Mouse (Mus musculus) monocyte, adult 5-6 weeks (primary cell): ENCODE results near the gene Flvcr1. TPM values are rescaled to one million over a fixed set of nuclear protein-coding genes. Genes with fewer than 3 reads are reported as not detected.
A peak's percentile ranks its signal among the peaks of the same experiment; 100 is the strongest.

Experiments
- ATAC-seq: fragments of 153-309, 156-312 bp; replicated peaks from 2 replicates; pipeline ENCODE4 v1.8.0; 2017; ENCODE audit warnings: mild to moderate bottlenecking; ENCODE audit not compliant: low TSS enrichment, insufficient number of reproducible peaks, severe bottlenecking, poor library complexity, low FRiP score
- total RNA-seq: library from RNA; stranded (forward); fragments of 200-1000, 200-491, 200-594 nt; gene quantifications from 3 replicates; pipeline ENCODE4 v1.2.3, GENCODE M21; 2017

Gene Flvcr1
- total RNA-seq, 1 experiment from 2014 or later: 54.3 TPM

DNA sequence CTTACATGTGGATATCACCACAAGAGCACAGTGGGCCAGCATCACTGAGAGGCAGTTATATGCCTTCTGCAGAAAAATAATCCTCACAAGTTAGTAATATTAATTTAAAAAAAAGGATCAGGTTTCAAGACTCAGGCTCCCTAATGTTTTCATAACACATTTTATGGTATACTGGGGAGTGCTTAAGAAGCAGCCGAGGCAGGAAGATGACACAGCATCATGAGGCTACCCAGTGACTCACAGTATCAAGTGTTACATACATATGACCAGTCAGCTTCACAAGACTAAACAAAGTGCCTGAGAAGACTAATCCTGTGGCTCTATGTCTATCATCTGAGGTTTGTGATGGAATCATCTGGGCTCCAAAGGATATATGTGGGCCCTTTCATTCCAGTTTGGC, 27.9 kb downstream of the Flvcr1 start:
- ATAC-seq: no peak

DNA sequence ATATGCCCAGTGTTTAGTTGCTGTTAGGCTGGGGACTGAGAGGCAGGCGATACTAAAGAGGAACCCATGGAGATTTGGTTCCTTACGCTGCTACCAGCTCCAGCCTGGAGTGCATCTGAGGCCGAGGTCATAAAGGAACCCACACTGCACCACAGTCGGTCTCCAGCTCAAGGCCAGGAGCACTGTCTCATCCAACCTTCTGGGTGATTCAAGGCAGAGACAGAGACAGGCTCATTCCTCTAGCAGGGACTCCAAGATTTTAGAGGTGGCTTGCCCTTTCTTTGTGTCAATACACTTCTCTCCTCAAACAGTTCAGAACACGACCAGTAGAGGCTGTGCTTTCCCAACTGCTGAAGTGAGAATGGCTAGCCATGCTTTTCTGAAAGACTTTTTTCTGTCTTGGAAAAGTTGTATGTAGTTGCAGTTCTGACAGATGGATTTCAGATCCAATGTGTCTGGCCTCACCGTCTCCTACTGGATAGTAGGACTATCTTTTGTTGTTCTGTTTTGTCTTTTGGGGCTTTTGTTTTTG, 29.5 kb downstream of the Flvcr1 start:
- ATAC-seq: no peak

DNA sequence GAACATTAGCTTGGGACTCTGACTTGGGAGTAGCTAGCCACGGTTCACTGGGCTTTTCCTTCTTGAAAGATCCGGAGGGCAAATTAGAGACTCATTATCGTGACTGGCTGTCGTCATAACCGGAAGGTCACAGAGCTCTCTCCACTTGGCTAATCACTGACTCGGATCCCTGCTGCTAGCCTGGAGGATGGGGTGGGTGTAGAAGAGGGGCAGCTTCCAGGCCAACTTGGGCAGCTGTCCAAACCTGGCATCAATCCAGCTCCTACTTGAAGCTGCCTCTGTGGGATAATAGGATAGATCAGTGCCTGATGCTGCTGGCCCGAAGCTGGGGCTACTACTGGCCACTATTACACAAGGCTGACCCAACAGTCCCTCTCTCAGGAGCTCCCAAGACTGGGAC, 30.4 kb downstream of the Flvcr1 start:
- no peak for ATAC-seq

- no peak for ATAC-seq
Observed at GRCm38 (mm10) chr1:190989437-190990082, 36.4 kb downstream of the Flvcr1 start.

- no peak for ATAC-seq
Observed at GRCm38 (mm10) chr1:190981412-190981811, 44.5 kb downstream of the Flvcr1 start.

DNA sequence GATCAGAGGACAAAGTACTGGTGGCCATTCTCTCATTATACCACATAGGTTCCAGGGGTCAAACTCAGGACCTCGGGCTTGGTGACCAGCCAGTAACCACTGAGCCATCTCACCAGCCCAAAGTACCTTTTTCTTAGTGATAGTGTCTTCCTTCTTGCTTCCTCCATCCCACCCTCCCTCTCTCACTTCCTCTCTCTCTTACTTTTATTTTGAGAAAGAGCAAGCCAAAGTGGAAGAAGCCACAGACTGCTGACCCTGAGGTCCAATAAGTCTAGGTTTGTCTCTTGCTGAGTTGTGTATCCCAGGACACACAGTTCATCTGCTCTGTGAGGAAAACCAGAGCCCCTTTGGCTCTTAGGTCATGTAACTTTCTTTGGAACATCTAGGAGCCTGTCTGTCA, 45.5 kb downstream of the Flvcr1 start:
- ATAC-seq: no peak

- ATAC-seq: peak; percentile 45; the same call in 1 of the 2 replicates
Observed at GRCm38 (mm10) chr1:190979100-190979563, 46.8 kb downstream of the Flvcr1 start, which contains the start of gene Vash2. TSS of gene Vash2 (minus strand) at chr1:190979296.

DNA sequence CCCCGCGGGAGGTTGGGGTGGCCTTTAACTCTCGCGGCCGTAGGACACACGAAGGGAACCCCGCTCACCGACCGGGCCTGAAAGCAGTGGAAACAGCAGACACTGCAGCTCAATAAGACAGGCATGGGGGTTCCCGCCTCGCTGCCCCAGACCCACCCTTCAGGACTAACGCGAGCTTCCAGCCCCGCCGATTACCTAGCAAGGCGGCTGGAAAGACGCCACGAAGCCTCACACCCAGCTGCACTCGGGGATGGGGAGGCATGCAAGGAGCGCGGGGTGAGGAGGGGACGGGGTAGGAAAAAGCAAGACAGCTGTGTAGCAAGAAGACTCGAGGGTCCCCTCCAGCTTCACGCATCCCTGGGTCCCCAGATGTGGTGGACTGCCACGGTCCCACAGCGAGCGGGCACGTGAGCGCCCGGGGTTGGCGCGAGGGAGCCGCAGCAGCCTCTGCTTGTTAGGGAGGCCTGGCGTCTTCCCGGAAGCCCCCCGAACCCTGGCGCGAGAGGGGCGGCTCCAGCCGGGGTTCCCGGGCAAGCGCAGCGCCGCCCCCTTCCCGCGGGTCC, 47.4 kb downstream of the Flvcr1 start:
- no peak for ATAC-seq

- ATAC-seq: no peak
Observed at GRCm38 (mm10) chr1:190978001-190978400, 48.0 kb downstream of the Flvcr1 start.

DNA sequence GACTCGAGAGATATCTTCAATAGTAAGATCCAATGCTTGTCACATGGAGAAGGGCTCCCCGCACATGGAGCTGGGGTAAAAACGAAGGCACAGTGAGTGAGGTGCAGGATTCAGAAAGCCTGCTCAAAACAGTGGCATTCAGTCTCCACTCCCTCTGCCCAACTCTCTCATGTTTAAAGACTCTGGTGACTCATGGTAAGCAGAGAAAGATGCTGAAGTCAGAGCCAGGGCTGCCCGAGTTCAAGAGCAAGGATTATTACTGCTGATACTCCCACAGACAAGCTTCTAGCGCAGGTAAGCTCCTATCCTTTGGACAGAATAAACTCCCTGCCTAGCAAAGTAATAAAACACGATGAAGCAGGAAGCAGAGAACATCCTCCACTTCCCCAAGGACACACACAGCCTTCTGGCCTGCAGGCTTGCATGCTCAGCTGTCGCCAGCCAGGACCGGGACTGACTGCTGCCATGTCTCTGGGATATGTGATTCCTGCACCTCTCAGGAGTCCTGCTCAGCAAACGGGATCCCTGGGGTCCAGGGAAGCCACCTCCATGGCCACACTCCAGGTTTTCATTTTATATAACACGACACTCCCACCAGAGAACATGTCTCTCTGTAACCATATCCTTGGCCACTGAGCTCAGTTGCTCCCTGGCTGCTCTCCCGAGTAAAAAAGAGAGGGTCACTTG, 48.9 kb downstream of the Flvcr1 start:
- no peak for ATAC-seq

DNA sequence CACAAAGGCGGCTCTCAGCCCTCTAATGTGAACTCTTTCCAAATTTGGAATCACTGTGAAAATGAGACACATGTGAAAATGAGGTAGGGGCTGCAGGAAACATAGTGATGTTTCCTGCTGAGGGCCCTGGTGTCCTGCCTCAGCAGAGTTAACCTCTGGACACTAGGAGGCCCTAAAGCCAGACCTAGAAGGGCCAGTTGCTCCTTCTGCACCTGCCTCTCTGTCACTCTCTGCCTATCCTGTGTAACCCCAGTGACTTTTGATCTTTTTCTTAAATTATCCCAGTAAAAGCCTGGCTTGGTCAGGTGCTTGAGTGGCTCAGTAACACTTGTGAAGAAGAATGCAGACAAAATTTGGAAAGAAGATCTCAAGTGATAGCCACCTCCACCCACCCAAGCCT, 51.1 kb downstream of the Flvcr1 start:
- no peak for ATAC-seq

DNA sequence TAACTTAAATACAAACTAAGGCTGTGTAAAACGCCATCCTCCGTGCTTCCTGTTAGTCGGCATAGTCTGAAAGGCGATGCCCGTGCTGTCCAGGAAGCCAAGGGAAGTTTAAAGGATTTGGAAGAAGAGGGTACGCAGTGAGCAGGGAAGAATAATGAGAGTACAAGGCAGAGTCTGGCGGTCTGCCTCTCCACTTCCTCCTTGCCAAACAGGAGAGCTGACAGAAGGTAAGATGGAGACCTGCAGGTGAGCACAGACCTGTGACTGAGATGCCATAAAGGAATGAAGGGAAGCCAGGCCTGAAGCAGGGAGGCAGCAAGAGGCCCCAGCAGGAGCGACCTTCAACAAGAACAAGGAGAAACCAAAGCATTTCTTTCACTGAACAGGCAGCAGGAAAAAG, 51.8 kb downstream of the Flvcr1 start:
- ATAC-seq: no peak

DNA sequence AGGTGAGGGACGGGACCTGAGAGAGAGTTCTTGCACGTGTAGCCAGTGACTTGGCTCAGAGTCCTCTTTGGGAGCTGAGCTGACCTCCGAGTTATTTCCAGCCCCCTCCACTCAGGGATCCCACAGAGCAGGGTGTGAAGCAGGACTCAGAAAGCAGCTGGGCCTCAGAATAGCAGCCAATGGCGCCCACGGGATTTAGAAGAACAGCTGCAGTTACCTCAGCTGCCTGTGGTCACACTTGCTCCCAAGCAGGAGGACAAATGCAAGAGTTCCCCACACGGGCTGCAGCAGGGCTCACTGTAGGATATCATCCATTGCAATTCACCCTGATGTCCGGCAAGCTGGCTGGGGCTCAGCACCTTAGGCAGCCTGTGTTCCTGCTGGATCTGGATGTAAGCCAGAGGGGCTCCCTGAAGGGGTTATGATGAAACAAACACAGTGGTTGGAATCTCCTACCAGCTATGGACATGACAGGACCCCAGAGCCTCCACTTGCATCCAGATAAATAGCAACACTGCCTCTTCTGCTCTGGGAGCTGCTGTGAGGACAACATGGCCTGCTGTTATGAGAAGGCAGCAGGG, 53.3 kb downstream of the Flvcr1 start:
- ATAC-seq: no peak

DNA sequence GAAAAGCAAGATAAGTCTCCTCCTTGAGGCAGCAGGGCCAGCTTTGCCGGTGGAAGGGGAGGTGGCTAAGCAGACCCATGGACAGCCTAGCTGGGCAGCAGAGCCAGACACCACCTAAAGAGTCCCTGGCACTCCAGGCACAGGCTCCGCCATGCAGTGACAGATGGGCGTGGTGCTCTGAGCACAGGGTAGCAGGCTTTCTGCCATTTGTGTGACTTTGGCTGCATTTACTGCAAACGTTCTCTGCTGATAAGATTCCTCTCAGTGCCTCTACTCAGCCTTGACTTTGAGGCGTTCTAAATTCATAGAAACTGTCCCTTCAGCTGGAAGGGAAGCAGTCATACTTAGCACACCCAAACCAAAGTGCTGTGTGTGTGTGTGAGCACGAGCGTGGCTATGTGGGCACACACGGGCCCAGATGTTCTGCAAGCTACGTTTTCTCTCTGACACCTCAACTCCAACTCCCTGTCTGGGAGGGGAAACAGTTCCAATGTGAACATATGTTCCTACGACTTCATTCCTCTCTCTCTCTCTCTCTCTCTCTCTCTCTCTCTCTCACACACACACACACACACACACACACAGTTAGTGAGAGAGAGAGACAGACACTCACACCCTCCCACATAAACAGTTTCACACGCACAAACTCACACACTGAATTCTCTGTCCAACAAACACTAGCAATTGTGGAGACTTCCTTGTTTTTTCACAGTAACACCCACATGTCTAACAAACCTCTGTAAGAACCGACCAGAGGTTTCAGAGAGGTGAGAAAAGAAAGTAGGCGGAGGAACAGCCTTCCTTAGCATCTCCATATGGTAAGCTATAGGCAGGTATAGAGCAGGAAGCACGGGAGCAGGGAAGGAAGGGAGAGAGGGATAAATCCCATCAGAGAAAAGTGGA, 54.0 kb downstream of the Flvcr1 start:
- ATAC-seq: no peak

- no peak for ATAC-seq
Observed at GRCm38 (mm10) chr1:190968010-190968409, 57.9 kb downstream of the Flvcr1 start.

DNA sequence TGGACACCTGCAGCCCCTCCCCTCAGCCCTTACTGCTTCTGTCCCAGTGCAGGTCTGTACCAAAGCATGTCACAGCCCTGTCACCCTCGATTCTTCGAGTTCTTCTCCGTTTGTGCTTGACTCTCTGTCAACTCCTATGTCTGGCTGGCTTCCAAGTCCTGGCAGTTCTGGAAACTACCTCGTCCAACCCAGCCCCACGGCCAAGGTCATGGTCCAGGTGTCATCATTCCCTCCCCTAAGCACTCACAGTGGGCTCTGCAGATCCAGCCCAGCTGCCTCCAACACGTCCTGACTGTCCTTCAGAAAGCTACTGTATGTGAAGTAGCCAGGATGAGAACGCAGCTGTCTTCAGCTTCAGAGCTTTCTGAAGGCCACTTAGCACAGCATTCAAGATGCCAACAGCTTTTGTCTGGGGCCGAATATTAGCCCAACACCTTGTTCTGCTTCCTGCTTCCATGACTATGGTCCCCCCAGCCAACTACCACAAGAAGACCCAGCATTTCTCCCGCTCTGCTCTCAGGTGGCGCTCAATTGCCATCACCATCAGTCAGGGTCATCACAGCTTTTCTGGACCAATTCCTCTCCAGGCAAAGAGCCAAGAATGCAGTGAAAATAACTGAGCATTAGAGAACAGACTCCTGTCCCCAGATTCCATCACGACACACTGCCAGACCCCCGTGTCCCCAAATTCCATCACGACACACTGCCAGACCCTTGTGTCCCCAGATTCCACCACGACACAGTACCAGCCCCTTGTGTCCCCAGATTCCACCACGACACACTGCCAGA, 60.8 kb downstream of the Flvcr1 start:
- no peak for ATAC-seq

- ATAC-seq: no peak
Observed at GRCm38 (mm10) chr1:190962760-190963159, 63.2 kb downstream of the Flvcr1 start.

DNA sequence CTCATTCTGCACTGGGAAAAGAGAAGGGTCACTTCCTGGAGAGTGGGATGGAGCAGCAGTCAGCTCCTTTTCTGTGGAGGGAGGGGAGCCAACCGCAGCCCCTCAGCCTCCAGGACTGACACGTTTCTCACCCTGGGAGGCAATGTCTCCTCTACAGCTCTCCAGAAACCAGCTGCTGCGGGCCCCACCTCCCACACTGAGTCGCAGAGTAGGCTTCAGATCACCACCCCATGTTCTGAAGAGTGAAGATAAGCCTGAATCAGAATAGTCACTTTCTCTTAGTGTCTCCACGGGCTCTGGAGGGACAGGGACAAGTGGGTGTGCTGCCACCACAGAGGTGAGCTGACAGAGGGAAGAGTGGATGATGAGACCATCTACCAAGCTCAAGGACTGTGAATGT, 67.1 kb downstream of the Flvcr1 start:
- ATAC-seq: no peak
